ENCODE assay signal across 8 mouse cellular contexts in genomic region chr7:24507726-24508114, GRCm38 (mm10). TPM values are rescaled to one million over a fixed set of nuclear protein-coding genes. Genes with fewer than 3 reads are reported as not detected.
DNase-seq lines count a peak whose midpoint lies in the region; ATAC-seq lines count a peak whose summit lies in the region.

No protein-coding gene starts in this region.

- 1% methylated on average over 20 of the region's 20 CpGs for WGBS in hindbrain, embryonic 14.5 days
- 1% methylated on average over 20 of the region's 20 CpGs for WGBS in midbrain, embryonic 10.5 days

- H3K4me1 ChIP-seq in brown adipose tissue, adult 24 weeks (ENCODE audit: control insufficient read depth, insufficient read depth, insufficient read length, low read length), result peaks cover 5% of the 10 kb centered on the region; the same call in 1 of the 2 replicates
- peaks cover 27% of the 10 kb centered on the region for H3K4me1 ChIP-seq in hindbrain, embryonic 14.5 days (replicated peaks; ENCODE audit: control insufficient read depth, insufficient read depth, low read length)
- peaks cover 49% of the 10 kb centered on the region for H3K4me1 ChIP-seq in midbrain, embryonic 10.5 days

- DNase-seq in kidney, adult 11 months, result peak; percentile 35
- no peak for DNase-seq in kidney, postnatal 25 days
- peak; percentile 57 for DNase-seq in hindbrain, embryonic 14.5 days (ENCODE audit: low spot score)
- no peak for DNase-seq in midbrain, embryonic 10.5 days (ENCODE audit: low spot score)
- no peak for DNase-seq in ovary, adult 18-20 months (ENCODE audit: low spot score)
- DNase-seq in gastrocnemius, adult 18-20 months (ENCODE audit: low spot score), result no peak
- no peak for DNase-seq in left cerebral cortex, adult 11 months (ENCODE audit: low spot score)

- H3K27ac ChIP-seq in brown adipose tissue, adult 24 weeks (replicated peaks; ENCODE audit: low read depth, low read length), result peak overlapping the region; percentile 41
- peak overlapping the region; percentile 100 for H3K27ac ChIP-seq in hindbrain, embryonic 14.5 days
- peak overlapping the region; percentile 96 for H3K27ac ChIP-seq in midbrain, embryonic 10.5 days (replicated peaks)

- peak; percentile 12; the same call in 1 of the 2 replicates for ATAC-seq in hindbrain, embryonic 14.5 days (ENCODE audit: low FRiP score)

- H3K4me2 ChIP-seq in hindbrain, embryonic 14.5 days (replicated peaks), result peak overlapping the region; percentile 81

- H3K27me3 ChIP-seq in hindbrain, embryonic 14.5 days (ENCODE audit: control insufficient read depth, insufficient read depth, low read length), result no peaks in the 10 kb centered on the region
- H3K27me3 ChIP-seq in midbrain, embryonic 10.5 days (ENCODE audit: low read depth, poor library complexity, severe bottlenecking), result peaks cover 6% of the 10 kb centered on the region

- peak overlapping the region; percentile 98 for H3K4me3 ChIP-seq in brown adipose tissue, adult 24 weeks (ENCODE audit: insufficient read depth, low read depth, low read length)
- peak overlapping the region; percentile 69 for H3K4me3 ChIP-seq in hindbrain, embryonic 14.5 days (replicated peaks; ENCODE audit: low read length)
- H3K4me3 ChIP-seq in midbrain, embryonic 10.5 days, result peak overlapping the region; percentile 65

- H3K36me3 ChIP-seq in hindbrain, embryonic 14.5 days (replicated peaks; ENCODE audit: control insufficient read depth, insufficient read depth), result peaks cover 32% of the 10 kb centered on the region
- peaks cover 35% of the 10 kb centered on the region for H3K36me3 ChIP-seq in midbrain, embryonic 10.5 days

- H3K9me3 ChIP-seq in hindbrain, embryonic 14.5 days (ENCODE audit: control insufficient read depth, low read length), result no peaks in the 10 kb centered on the region
- H3K9me3 ChIP-seq in midbrain, embryonic 10.5 days (replicated peaks), result no peaks in the 10 kb centered on the region

- H3K9ac ChIP-seq in hindbrain, embryonic 14.5 days, result peak overlapping the region; percentile 91

RNA-seq across cellular contexts. Expression of gene Zfp428, which starts 0.9 kb away (rescaled TPM):
- polyA plus RNA-seq in brown adipose tissue, adult 24 weeks (2012; ENCODE audit: insufficient read depth, insufficient read length, missing spikeins), result 3.0 and 4.7 TPM in 2 replicates
- 181 and 201 TPM in 2 replicates for polyA plus RNA-seq in hindbrain, embryonic 14.5 days (2014; fragmentation: Nextera tagmentation; extraction: Ambion mirVana)
- polyA plus RNA-seq in midbrain, embryonic 10.5 days (2016; fragmentation: Nextera tagmentation; extraction: Ambion mirVana), result 116 and 127 TPM in 2 replicates
- 1 to 10 TPM; 4.1 to 4.5 TPM for total RNA-seq in gastrocnemius, adult 18-20 months (2021)

RNA-seq across cellular contexts. Expression of gene AC161166.1, which starts 4.5 kb away (rescaled TPM):
- polyA plus RNA-seq in brown adipose tissue, adult 24 weeks (2012; ENCODE audit: insufficient read depth, insufficient read length, missing spikeins), result not detected in 2 replicates
- polyA plus RNA-seq in hindbrain, embryonic 14.5 days (2014; fragmentation: Nextera tagmentation; extraction: Ambion mirVana), result 0.65 and 0.98 TPM in 2 replicates
- polyA plus RNA-seq in midbrain, embryonic 10.5 days (2016; fragmentation: Nextera tagmentation; extraction: Ambion mirVana), result 0.64 and 0.99 TPM in 2 replicates
- total RNA-seq in gastrocnemius, adult 18-20 months (2021), result not detected

RNA-seq across cellular contexts. Expression of gene Irgq, which starts 22.8 kb away (rescaled TPM):
- polyA plus RNA-seq in brown adipose tissue, adult 24 weeks (2012; ENCODE audit: insufficient read depth, insufficient read length, missing spikeins), result 9.1 and 9.2 TPM in 2 replicates
- 28.0 and 33.5 TPM in 2 replicates for polyA plus RNA-seq in hindbrain, embryonic 14.5 days (2014; fragmentation: Nextera tagmentation; extraction: Ambion mirVana)
- 8.4 and 12.5 TPM in 2 replicates for polyA plus RNA-seq in midbrain, embryonic 10.5 days (2016; fragmentation: Nextera tagmentation; extraction: Ambion mirVana)
- 10 to 100 TPM; 11.5 to 16.2 TPM for total RNA-seq in gastrocnemius, adult 18-20 months (2021)

RNA-seq across cellular contexts. Expression of gene Cadm4, which starts 25.9 kb away (rescaled TPM):
- 3.1 and 3.5 TPM in 2 replicates for polyA plus RNA-seq in brown adipose tissue, adult 24 weeks (2012; ENCODE audit: insufficient read depth, insufficient read length, missing spikeins)
- polyA plus RNA-seq in hindbrain, embryonic 14.5 days (2014; fragmentation: Nextera tagmentation; extraction: Ambion mirVana), result 22.7 and 28.3 TPM in 2 replicates
- 10.0 and 18.3 TPM in 2 replicates for polyA plus RNA-seq in midbrain, embryonic 10.5 days (2016; fragmentation: Nextera tagmentation; extraction: Ambion mirVana)
- 1 to 10 TPM; 2.3 to 3.4 TPM for total RNA-seq in gastrocnemius, adult 18-20 months (2021)

RNA-seq across cellular contexts. Expression of gene Pinlyp, which starts 38.2 kb away (rescaled TPM):
- polyA plus RNA-seq in brown adipose tissue, adult 24 weeks (2012; ENCODE audit: insufficient read depth, insufficient read length, missing spikeins), result not detected in 2 replicates
- polyA plus RNA-seq in hindbrain, embryonic 14.5 days (2014; fragmentation: Nextera tagmentation; extraction: Ambion mirVana), result not detected in 2 replicates
- 0.14 TPM in 1 of 2 replicates, not detected in the other for polyA plus RNA-seq in midbrain, embryonic 10.5 days (2016; fragmentation: Nextera tagmentation; extraction: Ambion mirVana)
- not detected for total RNA-seq in gastrocnemius, adult 18-20 months (2021)

Comparison
In these comparisons a context has a peak if more than half of its experiments do, and no peak if none do; other contexts are left out.
1. DNase-seq: peak in kidney, adult 11 months (single experiment) and hindbrain, embryonic 14.5 days (single experiment); none in kidney, postnatal 25 days (0 of 2), midbrain, embryonic 10.5 days (single experiment), ovary, adult 18-20 months (single experiment), gastrocnemius, adult 18-20 months (single experiment) and left cerebral cortex, adult 11 months (single experiment).
2. H3K27ac ChIP-seq: peak in every context shown above with its lines; median percentile 100 in hindbrain, embryonic 14.5 days; 96 in midbrain, embryonic 10.5 days; 41 in brown adipose tissue, adult 24 weeks.
3. RNA of gene Zfp428, which starts 0.9 kb away (polyA plus RNA-seq): 181 to 201 TPM in hindbrain, embryonic 14.5 days and 116 to 127 TPM in midbrain, embryonic 10.5 days; 3.0 to 4.7 TPM in brown adipose tissue, adult 24 weeks; every median in the first group is over 10 times any median in the second.
4. Peak in every context shown above with its lines, with median percentiles within 50 percentile points of each other: H3K4me3 ChIP-seq.